Mouse (Mus musculus): ENCODE results near the gene Ntsr2.
"Not testable (repeated sequence)": the region's sequence is repeated elsewhere in the genome, so short reads cannot be mapped to it uniquely, and the experiment has no call there.

Gene Ntsr2

DNA sequence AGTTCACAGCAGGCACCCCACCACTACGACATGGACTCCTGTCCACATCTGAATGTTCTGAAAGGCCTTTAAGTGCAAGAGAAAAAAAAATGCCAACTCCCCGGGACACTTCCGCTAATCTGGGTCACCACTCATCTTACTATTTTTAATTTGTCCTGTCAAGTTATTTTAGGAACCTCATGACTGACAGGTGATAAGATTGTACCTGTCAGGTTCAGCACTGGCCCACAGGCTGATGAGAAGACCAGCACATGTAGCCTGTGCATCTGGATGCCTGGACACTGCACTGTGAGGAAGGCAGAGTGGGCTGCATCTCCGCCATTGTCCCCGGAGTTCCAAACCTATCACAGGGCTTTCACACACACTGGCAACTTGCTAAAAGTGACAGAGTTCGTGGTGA, 3.4 kb upstream of the Ntsr2 start:
- no peak for DNase-seq

DNA sequence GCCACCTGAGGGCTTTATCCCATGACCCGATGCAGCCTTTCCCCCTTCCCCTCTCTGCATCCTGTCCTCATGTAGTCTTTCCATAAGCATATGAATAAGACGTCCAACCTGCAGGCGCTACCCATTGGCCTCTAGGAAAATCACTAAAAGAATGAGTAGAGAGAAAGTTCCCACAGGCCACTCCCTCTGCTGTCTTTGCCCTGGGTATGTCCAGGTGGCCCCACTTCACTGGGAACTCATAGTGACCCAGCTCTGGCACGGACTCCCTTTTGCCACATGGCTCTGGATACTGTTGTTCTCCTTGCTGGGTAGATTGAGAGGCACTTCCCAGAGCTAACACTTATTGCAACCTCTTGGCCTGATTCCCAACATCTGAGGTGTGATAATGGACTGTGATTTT, 2.4 kb downstream of the Ntsr2 start:
- peak; percentile 24 for DNase-seq

DNA sequence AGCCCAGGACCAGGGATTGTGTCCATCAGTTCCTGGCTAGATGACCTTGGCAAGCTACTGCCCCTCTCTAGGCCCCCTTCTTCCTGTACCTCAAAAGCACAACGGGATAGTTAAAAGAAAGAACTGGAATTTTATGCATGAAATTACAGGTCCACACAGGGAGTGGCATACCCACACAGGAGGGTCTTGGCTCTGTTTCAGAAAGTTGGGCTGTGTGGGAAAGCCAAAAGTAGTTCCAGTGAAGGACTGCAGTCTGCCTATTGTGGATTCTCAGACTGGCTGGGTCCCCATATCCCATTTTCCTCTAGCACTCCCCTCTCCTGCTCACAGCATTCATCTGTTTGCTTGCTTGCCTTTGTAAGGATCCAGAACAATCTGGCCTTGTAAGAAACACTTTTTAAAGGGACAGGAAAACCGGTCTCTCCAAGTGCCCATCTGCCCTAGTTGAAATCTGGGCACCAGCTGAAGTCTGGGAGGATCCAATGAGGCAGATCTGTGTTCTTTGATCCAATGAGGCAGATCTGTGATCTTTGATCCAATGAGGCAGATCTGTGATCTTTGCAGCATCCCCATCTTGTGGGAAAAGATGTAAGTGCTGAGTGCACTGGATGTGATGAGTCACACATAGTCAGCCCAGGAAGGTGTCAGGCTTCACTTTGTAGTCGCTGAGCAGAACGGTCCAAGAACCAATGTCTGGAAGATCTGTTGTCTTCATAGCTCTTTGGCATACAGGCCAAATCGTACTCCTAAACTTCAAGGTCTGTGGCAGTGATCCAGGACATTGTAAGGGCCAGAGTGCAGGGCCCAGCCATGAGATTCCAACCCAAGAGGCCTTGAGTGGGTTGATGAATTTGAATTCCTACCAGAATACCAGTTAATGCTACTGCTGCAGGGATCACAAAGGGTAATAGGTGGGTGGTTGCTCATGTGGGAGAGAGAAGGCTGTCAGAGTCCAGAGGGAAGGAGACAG, 4.0 kb downstream of the Ntsr2 start:
- DNase-seq, result no peak

DNA sequence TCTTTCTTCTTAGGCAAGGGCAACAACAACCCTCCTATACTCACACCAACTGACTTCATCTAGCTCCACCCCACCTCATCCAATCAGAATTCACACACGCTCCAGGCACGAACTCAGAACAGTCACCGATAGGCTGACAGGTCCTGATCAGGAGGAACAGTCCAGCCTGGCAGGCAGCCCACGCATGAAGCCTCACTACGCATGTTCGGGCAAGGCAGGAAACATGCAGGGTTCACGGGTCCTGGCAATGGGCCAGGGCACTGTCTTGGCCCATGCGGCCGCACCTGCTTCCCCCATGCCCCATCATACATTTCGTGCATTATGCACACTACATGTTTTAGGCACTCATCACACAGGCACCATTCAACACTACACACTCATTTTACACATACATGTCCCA, 8.3 kb downstream of the Ntsr2 start:
- no peak for DNase-seq

DNA sequence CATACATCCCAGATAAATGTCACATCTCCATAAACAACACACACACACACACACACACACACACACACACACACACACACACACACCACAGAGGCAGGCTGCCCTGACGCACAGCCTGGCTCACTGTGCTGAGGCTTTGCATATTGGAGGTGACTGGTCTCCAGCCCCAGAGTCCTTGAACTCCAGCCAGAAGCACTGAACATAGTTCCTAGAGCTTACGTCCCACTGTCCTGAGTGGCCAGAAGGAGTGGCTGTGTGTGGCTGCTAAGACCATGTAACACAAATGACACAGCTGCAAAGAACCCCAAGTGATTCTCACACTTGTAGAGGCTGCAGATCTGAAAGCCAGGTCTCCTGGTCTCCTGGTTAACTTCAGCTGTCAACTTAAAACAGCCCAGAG, 8.8 kb downstream of the Ntsr2 start:
- DNase-seq, result no peak

DNA sequence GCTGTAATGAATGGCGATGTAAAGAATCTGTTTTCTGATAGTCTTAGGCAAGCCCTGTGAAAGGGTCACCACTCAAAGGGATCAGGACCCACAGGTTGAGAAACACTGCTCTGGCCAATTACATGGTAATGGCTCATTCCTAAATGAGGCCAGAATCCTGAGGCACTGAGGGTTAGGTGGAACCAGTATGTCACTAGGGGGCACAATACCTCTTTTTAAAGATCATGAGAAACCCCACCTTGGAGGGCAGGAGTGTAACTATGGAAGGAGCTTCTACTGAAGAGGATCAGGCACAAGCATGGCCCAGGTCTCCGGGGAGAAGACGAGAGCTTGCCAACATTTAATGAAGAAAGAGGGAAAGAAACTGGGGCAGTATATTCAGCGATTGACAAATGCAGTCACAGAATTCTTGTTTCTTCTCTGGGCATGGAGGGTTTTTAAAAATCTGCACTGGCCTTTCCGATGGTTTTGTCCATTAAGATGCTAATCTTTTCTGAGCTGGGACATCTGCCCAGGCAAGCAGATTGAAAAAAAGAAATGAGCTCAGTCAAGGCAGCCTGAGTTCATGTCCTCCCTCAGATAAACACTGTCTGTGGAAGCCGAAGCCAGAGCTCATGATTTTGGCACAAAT, 9.9 kb downstream of the Ntsr2 start:
- no peak for DNase-seq

DNA sequence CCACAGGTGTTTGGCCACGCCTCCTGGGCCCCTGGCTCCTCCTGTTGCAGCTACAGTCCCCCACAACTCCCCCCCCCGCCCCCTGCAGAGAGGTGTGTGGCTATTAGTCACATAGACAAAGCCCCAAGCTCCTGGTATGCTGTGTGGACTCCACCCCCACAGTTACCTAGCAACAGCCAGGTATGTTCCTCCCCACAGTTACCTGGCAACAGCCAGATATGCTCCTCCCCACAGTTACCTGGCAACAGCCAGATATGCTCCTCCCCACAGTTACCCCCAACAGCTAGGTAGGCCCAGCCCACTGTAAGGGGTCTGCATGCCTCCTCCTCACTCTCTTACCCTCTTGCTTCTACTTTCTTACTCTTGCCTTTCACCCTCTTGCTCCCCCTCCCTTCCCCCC, 11.8 kb downstream of the Ntsr2 start:
- no peak for DNase-seq

DNA sequence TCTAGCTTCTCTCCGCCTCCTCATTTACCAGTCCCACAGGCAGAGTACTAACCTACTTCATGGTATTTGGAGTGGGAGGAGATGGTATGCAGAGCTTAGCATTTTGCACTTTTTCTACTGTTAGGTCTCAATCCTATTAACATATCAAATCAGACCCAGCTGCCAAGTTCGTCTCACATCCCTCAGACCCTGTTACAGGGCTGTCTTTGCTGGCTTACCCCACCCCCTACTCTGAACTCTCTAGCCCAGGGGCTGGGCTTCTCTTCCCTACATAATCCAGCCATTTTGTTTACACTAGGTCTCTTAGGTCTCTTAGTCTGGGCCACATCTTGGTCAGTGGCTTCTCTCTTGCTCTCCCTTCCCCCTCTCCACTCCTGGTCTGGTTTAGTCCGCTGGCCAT, 16.0 kb downstream of the Ntsr2 start:
- no peak for DNase-seq

DNA sequence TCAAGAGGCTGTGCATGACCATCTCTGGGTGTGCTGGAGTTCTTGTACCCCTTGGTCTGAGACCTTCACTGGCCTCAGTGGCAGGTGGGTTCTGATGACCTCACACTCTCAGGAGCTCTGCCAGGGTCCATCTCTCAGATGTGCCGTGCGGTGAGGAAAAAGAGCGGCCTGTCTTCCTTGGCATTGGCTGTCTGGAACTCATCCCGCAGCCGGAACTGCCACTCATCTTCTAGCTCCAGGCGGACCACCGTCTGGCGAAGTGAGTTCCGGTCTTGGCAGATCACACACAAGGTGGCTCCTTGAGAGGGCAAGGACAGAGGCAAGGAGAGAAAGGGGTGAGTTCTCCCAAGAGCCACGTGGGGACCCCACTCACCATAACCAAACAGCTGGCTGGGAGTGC, 19.1 kb downstream of the Ntsr2 start:
- no peak for DNase-seq

DNA sequence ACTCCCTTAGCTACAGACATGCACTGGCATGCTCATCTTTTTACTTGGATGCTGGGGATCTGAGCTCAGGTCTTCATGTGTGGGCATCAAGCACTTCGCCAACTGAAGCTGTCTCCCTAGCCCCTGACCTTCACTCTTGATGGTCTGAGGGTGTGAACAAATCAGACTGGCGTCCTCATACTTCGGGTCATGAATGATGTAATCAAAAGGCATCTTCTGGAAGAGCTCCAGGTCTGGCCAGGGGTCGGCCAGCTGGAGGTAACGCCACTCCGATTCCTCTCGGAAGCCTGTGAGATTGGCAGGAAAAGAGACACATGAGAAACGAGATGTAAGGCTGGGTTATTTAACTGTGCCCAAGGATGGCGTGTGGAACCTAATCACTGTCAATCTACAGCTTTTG, 37.4 kb downstream of the Ntsr2 start:
- DNase-seq, result no peak

DNA sequence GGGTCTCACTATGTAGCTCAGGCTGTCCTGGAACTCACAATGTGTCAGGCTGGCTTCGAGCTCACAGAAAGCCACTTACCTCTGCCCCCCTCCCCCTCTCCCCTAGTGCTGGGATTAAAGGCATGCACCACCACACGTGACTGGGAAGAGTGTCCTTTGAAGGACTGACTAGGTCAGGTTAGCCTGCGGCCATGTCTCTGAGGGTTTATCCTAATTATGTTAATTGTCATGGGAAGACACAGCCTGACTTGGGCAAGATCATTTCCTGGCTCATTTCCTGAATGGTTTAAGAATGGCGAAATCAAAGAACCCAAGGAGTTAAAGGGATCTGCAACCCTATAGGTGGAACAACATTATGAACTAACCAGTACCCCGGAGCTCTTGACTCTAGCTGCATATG, 41.6 kb downstream of the Ntsr2 start:
- no peak for DNase-seq

DNA sequence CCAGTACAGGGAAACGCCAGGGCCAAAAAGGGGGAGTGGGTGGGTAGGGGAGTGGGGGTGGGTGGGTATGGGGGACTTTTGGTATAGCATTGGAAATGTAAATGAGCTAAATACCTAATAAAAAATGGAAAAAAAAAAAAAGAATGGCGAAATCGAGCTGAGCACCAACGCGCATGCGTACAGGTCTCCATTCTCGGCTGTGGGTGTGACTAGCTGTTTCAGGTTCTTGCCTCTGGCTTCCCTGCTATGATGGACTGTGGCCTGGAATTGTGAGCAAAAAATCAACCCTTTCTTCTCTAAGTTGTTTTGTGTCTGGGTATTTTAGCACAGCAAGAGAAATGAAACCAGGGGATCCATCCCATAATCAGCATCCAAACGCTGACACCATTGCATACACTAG, 42.1 kb downstream of the Ntsr2 start:
- DNase-seq, result not testable (repeated sequence)

DNA sequence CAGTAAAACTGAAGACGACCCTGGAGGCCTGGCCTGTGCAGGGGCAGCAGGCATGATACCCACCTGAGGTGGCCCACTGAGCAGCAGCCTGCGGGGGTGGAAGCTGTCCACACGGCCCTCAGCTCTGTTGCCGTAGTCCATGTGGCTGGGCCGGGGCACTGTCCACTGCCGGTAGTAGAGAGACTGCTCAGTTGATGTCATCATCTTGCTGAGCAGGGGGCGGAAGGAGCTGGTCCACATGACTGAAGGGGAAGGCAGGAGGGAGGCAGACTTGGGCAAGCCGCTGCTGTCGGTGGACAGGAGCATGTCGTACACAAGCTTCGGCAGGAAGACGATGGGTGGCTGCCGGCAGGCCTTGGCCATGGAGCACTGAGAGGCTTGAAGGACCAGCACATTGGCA, 43.0 kb downstream of the Ntsr2 start:
- no peak for DNase-seq

DNA sequence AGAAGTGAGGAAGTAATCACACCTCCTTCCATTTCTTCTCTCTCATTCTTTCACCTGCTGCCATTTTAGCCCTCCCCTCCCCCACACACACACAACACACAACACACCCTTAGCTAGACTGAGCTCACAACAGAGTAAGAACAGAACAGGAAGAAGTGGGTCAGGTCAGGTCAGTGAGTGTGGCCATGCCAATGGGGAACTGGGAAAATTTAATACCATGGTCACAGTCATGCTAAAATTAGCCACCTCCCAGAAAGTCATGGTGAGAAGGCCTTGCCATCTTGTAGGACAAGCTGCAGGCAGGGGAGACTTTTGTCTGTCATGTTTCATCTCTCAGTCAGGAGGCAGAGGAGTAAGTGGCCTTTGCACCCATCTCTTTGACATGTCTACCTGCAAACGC, 45.5 kb downstream of the Ntsr2 start:
- DNase-seq, result no peak

All from lung, postnatal 36 days (tissue).